Mouse (Mus musculus): ENCODE measurements around the gene Map3k19. TPM values are rescaled to one million over a fixed set of nuclear protein-coding genes. Genes with fewer than 3 reads are reported as not detected.

Gene Map3k19
- polyA plus RNA-seq, 1 experiment, result not detected

GRCm38 (mm10) chr1:127785882-127786281 lies 68.9 kb downstream of the Map3k19 start:
- H3K4me3 ChIP-seq (ENCODE audit: insufficient read depth, low read depth, low read length), result no peak overlapping the region
- TF ChIP-seq POLR2A (IDR thresholded peaks at IDR 0.05; ENCODE audit: insufficient read depth, low read depth, low read length), result no peak
- TF ChIP-seq CTCF (IDR thresholded peaks at IDR 0.05; ENCODE audit: insufficient read depth, low read depth, low read length), result no peak
- H3K4me1 ChIP-seq (ENCODE audit: control insufficient read depth, insufficient read depth, low read length), result peaks cover 13% of the 10 kb centered on the region
- 13% methylated on average over 1 of the region's 1 CpGs for WGBS
- H3K27ac ChIP-seq (ENCODE audit: insufficient read depth, low read depth, low read length), result no peak overlapping the region

GRCm38 (mm10) chr1:127783862-127784261 lies 71.0 kb downstream of the Map3k19 start:
- no peak overlapping the region for H3K4me3 ChIP-seq (ENCODE audit: insufficient read depth, low read depth, low read length)
- H3K4me1 ChIP-seq (ENCODE audit: control insufficient read depth, insufficient read depth, low read length), result peaks cover 11% of the 10 kb centered on the region
- no peak for TF ChIP-seq POLR2A (IDR thresholded peaks at IDR 0.05; ENCODE audit: insufficient read depth, low read depth, low read length)
- no peak for TF ChIP-seq CTCF (IDR thresholded peaks at IDR 0.05; ENCODE audit: insufficient read depth, low read depth, low read length)
- H3K27ac ChIP-seq (ENCODE audit: insufficient read depth, low read depth, low read length), result peak overlapping the region; percentile 25; the same call in 1 of the 2 replicates

- no peak overlapping the region for H3K27ac ChIP-seq (ENCODE audit: insufficient read depth, low read depth, low read length)
These were observed 74.0 kb downstream of the Map3k19 start for GRCm38 (mm10) chr1:127780849-127781248.

GRCm38 (mm10) chr1:127780142-127780541 lies 74.7 kb downstream of the Map3k19 start:
- H3K4me1 ChIP-seq (ENCODE audit: control insufficient read depth, insufficient read depth, low read length), result peaks cover 9% of the 10 kb centered on the region
- 6% methylated on average over 3 of the region's 3 CpGs for WGBS
- no peak for TF ChIP-seq CTCF (IDR thresholded peaks at IDR 0.05; ENCODE audit: insufficient read depth, low read depth, low read length)
- no peak overlapping the region for H3K27ac ChIP-seq (ENCODE audit: insufficient read depth, low read depth, low read length)
- no peak overlapping the region for H3K4me3 ChIP-seq (ENCODE audit: insufficient read depth, low read depth, low read length)

More at GRCm38 (mm10) chr1:127780849-127781248, 74.0 kb downstream of the Map3k19 start:
- TF ChIP-seq POLR2A (IDR thresholded peaks at IDR 0.05; ENCODE audit: insufficient read depth, low read depth, low read length) (no peak), CTCF (IDR thresholded peaks at IDR 0.05; ENCODE audit: insufficient read depth, low read depth, low read length) (no peak)
- Histone ChIP-seq H3K4me1 (ENCODE audit: control insufficient read depth, insufficient read depth, low read length) (peaks cover 9% of the 10 kb centered on the region), H3K4me3 (ENCODE audit: insufficient read depth, low read depth, low read length) (no peak overlapping the region)
- WGBS, result 50% methylated on average over 2 of the region's 2 CpGs

GRCm38 (mm10) chr1:127778611-127779010 lies 76.2 kb downstream of the Map3k19 start:
- TF ChIP-seq POLR2A (IDR thresholded peaks at IDR 0.05; ENCODE audit: insufficient read depth, low read depth, low read length) (no peak), CTCF (IDR thresholded peaks at IDR 0.05; ENCODE audit: insufficient read depth, low read depth, low read length) (no peak)
- 87% methylated on average over 3 of the region's 3 CpGs for WGBS
- Histone ChIP-seq H3K4me3 (ENCODE audit: insufficient read depth, low read depth, low read length) (no peak overlapping the region), H3K27ac (ENCODE audit: insufficient read depth, low read depth, low read length) (no peak overlapping the region), H3K4me1 (ENCODE audit: control insufficient read depth, insufficient read depth, low read length) (peaks cover 6% of the 10 kb centered on the region; the same call in 1 of the 2 replicates)

- no peak overlapping the region for H3K27ac ChIP-seq (ENCODE audit: insufficient read depth, low read depth, low read length)
- TF ChIP-seq CTCF (IDR thresholded peaks at IDR 0.05; ENCODE audit: insufficient read depth, low read depth, low read length), result no peak
- TF ChIP-seq POLR2A (IDR thresholded peaks at IDR 0.05; ENCODE audit: insufficient read depth, low read depth, low read length), result no peak
- no peak overlapping the region for H3K4me3 ChIP-seq (ENCODE audit: insufficient read depth, low read depth, low read length)
- peaks cover 6% of the 10 kb centered on the region; the same call in 1 of the 2 replicates for H3K4me1 ChIP-seq (ENCODE audit: control insufficient read depth, insufficient read depth, low read length)
- 24% methylated on average over 6 of the region's 6 CpGs for WGBS
These were observed 78.6 kb downstream of the Map3k19 start for GRCm38 (mm10) chr1:127776246-127776645.

GRCm38 (mm10) chr1:127775206-127775720 lies 79.6 kb downstream of the Map3k19 start:
- WGBS, result 6% methylated on average over 10 of the region's 10 CpGs
- TF ChIP-seq CTCF (IDR thresholded peaks at IDR 0.05; ENCODE audit: insufficient read depth, low read depth, low read length) (no peak), POLR2A (IDR thresholded peaks at IDR 0.05; ENCODE audit: insufficient read depth, low read depth, low read length) (no peak)
- 0 out of 2 replicates have a peak, but pooled peaks cover 4% of the 10 kb centered on the region for H3K4me1 ChIP-seq (ENCODE audit: control insufficient read depth, insufficient read depth, low read length)
- no peak overlapping the region for H3K27ac ChIP-seq (ENCODE audit: insufficient read depth, low read depth, low read length)
- no peak overlapping the region for H3K4me3 ChIP-seq (ENCODE audit: insufficient read depth, low read depth, low read length)

- TF ChIP-seq CTCF (IDR thresholded peaks at IDR 0.05; ENCODE audit: insufficient read depth, low read depth, low read length) (no peak), POLR2A (IDR thresholded peaks at IDR 0.05; ENCODE audit: insufficient read depth, low read depth, low read length) (no peak)
- Histone ChIP-seq H3K4me1 (ENCODE audit: control insufficient read depth, insufficient read depth, low read length) (0 out of 2 replicates have a peak, but pooled peaks cover 2% of the 10 kb centered on the region), H3K27ac (ENCODE audit: insufficient read depth, low read depth, low read length) (peak overlapping the region; percentile 97), H3K4me3 (ENCODE audit: insufficient read depth, low read depth, low read length) (peak overlapping the region; percentile 95)
- under 1% methylated on average over 31 of the region's 31 CpGs for WGBS
These were observed 80.3 kb downstream of the Map3k19 start for GRCm38 (mm10) chr1:127774501-127774880.

- WGBS, result under 1% methylated on average over 63 of the region's 63 CpGs
- 0 out of 2 replicates have a peak, but pooled peaks cover 2% of the 10 kb centered on the region for H3K4me1 ChIP-seq (ENCODE audit: control insufficient read depth, insufficient read depth, low read length)
- H3K4me3 ChIP-seq (ENCODE audit: insufficient read depth, low read depth, low read length), result peak within 1 kb of the TSS; percentile 95
- TF ChIP-seq CTCF (IDR thresholded peaks at IDR 0.05; ENCODE audit: insufficient read depth, low read depth, low read length), result no peak
- peak; percentile 56 for TF ChIP-seq POLR2A (IDR thresholded peaks at IDR 0.05; ENCODE audit: insufficient read depth, low read depth, low read length)
- peak within 1 kb of the TSS; percentile 97 for H3K27ac ChIP-seq (ENCODE audit: insufficient read depth, low read depth, low read length)
These were observed 80.9 kb downstream of the Map3k19 start, which contains the start of gene Ccnt2 for GRCm38 (mm10) chr1:127773803-127774500. Gene Ccnt2, plus strand, starts transcription at chr1:127774164.

All from olfactory bulb, adult 2 months (tissue).